Mouse (Mus musculus): Measurements from ENCODE around the gene Siae.

Siae gene

DNA sequence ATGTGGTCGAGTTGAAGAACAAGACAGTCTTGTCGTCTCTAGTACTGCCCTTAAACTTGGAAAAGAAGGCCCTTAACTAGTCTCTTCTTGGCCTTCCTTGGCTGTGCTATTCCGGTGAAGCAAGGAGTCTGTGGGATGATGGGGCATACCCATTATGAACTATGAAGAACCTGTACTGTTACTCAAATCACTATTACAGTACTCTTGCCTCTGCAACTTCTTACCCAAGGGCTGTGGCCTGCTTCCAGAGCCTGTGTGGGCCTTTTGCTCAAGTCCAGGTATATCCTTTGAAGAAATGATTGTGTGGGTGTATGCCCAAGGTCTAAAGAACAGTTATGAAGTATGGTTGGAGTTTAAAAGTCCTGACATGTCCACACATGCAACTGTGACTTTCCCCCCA lies 114.8 kb downstream of the Siae start:
- DNase-seq (ENCODE audit: low read depth, low spot score) = no peak

DNA sequence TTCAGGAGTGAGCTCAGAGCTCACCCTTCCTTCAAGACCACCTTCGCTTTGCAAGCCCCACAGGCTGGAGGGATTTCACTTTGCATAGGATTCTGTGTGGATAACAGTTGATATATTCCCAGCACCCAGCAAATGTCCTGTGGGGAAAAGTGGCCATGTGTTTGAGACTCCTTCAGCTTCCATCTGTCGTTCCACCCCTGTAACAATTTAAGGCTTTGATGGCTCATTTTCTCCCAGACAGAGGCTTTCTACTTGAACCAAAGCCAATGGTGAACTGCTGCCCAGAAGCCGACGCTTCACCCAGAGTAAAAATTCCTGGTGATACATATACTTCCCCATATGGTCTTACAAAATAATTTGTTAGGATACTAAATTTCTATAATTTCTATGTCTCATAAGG lies 119.8 kb downstream of the Siae start:
- no peak for DNase-seq (ENCODE audit: low read depth, low spot score)

DNA sequence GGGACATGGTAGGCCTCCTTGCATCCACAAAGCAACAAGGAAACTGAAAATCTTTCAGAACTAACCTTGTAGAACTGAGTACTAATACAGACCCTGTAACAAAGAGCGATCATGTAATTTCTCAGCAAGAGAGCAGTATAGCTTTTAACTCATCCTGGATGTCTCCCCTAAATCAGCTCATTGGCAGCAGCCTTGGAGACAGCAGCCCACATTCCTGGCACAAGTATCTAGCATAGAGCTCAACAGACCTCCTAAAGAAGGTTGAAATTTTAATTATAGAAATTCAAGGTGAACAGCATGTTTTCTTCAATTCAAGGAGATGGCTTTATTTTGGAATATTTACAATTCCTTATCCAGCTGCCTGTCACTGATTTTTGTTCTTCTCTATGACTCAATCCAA lies 125.6 kb downstream of the Siae start:
- DNase-seq (ENCODE audit: low read depth, low spot score) = no peak

DNA sequence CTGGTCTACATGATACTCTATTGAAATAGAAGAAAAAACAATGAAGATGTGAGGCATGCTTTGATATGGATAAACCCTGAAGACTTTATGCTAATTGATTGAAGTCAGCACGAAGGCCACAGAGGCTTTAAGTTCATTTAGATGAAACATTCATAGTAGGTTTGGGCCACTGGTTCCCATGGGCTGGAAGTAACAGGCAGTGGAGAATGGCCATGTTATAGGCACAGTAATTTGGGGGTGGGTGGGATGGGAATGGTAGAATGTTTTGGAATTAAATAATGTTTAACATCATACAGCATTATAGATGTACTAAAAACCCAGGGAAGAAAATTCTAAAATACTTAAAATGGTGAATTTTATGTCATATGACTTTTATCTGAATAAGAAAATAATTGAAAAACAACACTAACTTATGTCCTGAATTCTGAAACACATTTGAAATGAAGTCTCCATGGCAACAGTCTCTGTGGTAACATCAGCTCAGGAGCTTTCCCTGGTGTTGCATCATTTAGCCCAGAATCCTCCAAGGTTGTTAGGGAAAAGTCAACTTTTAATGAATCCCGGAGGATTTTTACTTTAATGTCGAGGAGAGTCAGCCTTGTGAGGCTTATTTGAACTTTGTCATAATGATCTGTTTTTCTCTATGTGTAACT lies 131.9 kb downstream of the Siae start:
- no peak for DNase-seq (ENCODE audit: low read depth, low spot score)

DNA sequence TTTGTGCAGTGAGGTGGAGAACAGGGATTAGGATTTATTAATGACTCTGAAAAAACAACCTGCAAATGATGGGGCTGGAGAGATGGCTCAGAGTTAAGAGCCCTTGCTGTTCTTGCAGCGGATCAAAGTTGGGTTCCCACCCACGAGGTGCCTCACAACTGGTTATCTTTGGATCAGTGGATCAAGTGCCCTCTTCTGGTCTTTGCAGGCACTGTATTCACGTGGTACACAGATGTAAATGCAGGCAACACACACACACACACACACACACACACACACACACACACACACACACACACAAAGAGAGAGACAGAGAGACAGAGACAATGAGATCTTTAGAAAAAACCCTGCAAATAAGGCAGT lies 132.4 kb downstream of the Siae start:
- DNase-seq (ENCODE audit: low read depth, low spot score) = no peak

DNA sequence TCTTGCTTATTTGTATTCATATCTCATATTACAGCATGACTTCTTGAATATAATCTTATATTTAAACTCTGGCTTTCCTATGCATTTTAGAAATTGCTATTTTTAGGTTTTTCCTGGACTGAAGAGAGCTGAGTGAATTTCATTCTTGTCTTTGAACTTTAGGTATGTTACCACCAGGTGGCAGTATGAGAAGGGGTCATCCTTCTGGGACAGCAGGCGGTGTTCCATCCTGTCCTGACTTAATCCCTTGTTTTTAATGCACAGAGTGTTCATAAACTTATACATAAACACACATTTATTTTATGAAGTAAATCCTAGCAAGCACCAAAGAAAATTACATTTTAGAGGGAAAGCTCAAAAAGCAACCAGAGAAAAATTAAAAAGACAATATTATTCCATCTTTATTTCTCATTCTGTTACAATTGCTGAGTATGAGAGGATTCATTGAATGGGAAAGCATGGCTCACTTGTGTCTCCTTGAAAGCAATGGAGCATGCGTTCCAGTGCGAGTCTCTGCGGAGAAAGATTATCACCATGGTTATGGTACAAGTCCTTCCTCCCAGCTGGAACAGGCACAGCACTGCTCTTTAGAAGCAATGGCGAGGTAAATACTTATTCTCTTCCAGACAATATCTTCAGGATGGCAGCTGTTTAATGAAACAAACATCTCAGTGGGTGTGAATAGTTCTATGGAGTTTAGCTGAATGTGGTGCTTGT lies 134.6 kb downstream of the Siae start:
- no peak for DNase-seq (ENCODE audit: low read depth, low spot score)
